Mouse (Mus musculus) bone marrow macrophage, adult 2 months (primary cell): Measurements from ENCODE around the gene Myo15b. TPM values are rescaled to one million over a fixed set of nuclear protein-coding genes. Genes with fewer than 3 reads are reported as not detected.
A peak's percentile ranks its signal among the peaks of the same experiment; 100 is the strongest.

Source experiments
- H3K27ac ChIP-seq: 2 replicates; pipeline ENCODE4 v1.5.1; 2012; ENCODE audit warnings: low read depth, low read length; ENCODE audit not compliant: insufficient read depth
- H3K4me1 ChIP-seq: 2 replicates; pipeline ENCODE4 v1.6.1; 2012; ENCODE audit warnings: low read length; ENCODE audit not compliant: control insufficient read depth, insufficient read depth
- H3K4me3 ChIP-seq: 2 replicates; pipeline ENCODE4 v1.5.1; 2012; ENCODE audit warnings: mild to moderate bottlenecking, low read length, moderate library complexity; ENCODE audit not compliant: insufficient read depth
- CTCF ChIP-seq: IDR thresholded peaks from 2 replicates; pipeline ENCODE4 v1.5.1; 2012; ENCODE audit warnings: low read depth, mild to moderate bottlenecking, low read length, moderate library complexity
- POLR2A ChIP-seq: IDR thresholded peaks from 2 replicates; pipeline ENCODE4 v1.6.1; 2012; ENCODE audit warnings: mild to moderate bottlenecking, low read depth, low read length, borderline replicate concordance
- polyA plus RNA-seq: library from polyadenylated mRNA; stranded (reverse); fragments of >200 nt; gene quantifications from 2 replicates; pipeline ENCODE4 v1.2.4, GENCODE M21; 2012; ENCODE audit not compliant: missing spikeins, insufficient read depth, insufficient read length

Myo15b gene
- polyA plus RNA-seq, 1 experiment, result not detected

- Histone ChIP-seq H3K4me3 (no peak overlapping the region), H3K27ac (no peak overlapping the region), H3K4me1 (peaks cover 33% of the 10 kb centered on the region)
- TF ChIP-seq CTCF (no peak), POLR2A (no peak)
These were observed 42.5 kb downstream of the Myo15b start for GRCm38 (mm10) chr11:115900561-115901337.

DNA sequence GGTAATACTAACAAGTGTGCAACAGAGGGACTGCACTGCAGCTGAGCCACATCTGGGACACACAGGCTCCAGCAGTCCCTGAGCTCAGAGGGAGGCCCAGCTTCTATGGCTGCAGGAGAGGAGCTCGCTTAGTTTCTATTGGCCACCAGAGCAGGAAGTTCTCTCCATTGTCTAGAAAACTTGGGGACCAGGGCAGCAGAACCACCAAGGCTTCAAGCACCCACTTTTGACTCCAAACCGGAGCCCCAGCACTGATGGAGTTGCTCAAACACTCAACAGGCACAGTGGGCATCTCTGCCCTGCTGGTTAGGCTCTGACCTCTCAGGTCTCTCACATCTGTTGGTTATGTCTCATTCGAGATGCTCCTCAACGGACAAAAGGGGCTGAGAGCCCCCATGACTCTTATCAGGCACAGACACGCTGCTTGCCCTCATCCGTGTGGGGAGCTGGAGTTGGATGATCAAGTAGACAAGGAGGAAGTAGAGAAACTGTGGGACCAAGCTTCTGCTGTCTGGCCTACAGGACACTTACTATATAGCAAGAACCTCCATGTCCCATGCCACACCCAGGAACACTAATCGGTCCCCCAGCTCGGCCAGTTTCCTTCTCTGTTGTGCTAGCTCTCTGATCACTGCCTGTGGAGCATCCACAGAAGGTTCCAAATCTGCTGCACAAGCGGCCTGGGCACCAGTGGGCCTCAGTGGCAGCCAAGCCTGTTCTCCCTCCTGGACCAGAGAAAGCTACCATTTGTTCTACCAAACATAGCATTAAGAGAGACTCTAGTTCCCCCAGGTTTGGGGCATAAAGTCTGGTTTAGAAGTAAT is 43.3 kb downstream of the Myo15b start:
- Histone ChIP-seq H3K4me1 (peaks cover 33% of the 10 kb centered on the region), H3K4me3 (no peak overlapping the region), H3K27ac (no peak overlapping the region)
- no peak for TF ChIP-seq POLR2A
- no peak for TF ChIP-seq CTCF

- Histone ChIP-seq H3K4me1 (peaks cover 33% of the 10 kb centered on the region), H3K4me3 (no peak overlapping the region), H3K27ac (peak overlapping the region; percentile 71)
- TF ChIP-seq POLR2A (no peak), CTCF (no peak)
These were observed 44.0 kb downstream of the Myo15b start for GRCm38 (mm10) chr11:115902177-115902576.

DNA sequence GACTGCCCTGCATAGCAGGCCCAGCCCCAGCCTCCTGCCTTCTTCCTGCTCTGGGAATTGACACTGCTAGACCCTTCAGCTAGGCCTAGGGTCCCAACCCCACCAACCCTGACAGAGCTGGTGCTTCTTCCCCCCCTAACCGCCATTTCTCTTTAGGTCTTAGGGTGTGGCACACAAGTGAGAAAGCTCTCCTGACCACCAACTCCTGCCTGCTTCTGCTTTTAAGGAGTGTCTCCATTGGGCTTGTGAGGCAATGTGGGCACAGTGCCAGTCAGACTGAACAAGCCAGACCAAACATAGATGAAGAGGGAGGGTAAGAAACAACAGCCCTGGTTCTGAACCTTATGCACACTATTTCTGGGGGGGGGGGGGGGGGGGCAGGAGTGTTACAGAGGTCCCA is 44.6 kb downstream of the Myo15b start:
- TF ChIP-seq CTCF, result no peak
- no peak for TF ChIP-seq POLR2A
- Histone ChIP-seq H3K4me3 (no peak overlapping the region), H3K4me1 (peaks cover 33% of the 10 kb centered on the region), H3K27ac (peak overlapping the region; percentile 85)

- Histone ChIP-seq H3K4me1 (peaks cover 33% of the 10 kb centered on the region), H3K4me3 (no peak overlapping the region), H3K27ac (peak overlapping the region; percentile 85)
- TF ChIP-seq CTCF, result no peak
- no peak for TF ChIP-seq POLR2A
These were observed 45.4 kb downstream of the Myo15b start for GRCm38 (mm10) chr11:115903384-115904230.

DNA sequence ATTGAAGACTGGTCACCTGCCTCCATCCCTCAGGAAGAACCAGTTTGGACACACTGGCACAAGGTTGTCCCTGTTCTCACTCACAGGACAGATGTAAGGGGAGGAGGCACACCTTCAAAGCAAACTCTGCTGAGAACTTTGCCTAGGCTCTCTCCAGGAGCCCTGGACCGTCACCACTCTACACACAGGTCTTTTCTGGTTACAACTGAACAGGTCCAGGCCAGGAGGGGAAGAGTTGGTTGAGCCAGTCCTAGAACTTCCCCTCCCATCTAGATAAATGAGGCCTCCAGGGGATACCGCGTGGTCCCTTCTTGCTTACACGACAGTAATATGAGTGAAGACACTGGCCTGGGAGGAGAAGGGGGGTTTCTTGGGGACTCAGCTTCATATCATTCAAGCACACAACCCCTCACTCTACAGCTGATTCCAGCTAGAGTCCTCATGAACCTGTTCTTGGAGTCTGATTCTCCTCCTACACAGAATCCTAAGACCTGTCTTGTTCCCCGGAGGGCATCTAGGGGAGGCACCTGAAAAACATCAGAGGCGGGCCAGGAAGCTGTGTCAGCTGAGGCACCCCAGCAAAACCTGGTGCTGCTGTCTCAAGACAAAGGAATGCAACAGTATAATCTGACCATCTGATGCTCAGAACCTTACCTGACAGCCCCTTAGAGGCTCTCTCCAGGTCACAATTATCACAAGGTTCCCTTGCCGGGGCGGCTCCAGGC is 46.2 kb downstream of the Myo15b start:
- TF ChIP-seq POLR2A, result no peak
- peak overlapping the region; percentile 85 for H3K27ac ChIP-seq
- no peak overlapping the region for H3K4me3 ChIP-seq
- H3K4me1 ChIP-seq, result peaks cover 33% of the 10 kb centered on the region

DNA sequence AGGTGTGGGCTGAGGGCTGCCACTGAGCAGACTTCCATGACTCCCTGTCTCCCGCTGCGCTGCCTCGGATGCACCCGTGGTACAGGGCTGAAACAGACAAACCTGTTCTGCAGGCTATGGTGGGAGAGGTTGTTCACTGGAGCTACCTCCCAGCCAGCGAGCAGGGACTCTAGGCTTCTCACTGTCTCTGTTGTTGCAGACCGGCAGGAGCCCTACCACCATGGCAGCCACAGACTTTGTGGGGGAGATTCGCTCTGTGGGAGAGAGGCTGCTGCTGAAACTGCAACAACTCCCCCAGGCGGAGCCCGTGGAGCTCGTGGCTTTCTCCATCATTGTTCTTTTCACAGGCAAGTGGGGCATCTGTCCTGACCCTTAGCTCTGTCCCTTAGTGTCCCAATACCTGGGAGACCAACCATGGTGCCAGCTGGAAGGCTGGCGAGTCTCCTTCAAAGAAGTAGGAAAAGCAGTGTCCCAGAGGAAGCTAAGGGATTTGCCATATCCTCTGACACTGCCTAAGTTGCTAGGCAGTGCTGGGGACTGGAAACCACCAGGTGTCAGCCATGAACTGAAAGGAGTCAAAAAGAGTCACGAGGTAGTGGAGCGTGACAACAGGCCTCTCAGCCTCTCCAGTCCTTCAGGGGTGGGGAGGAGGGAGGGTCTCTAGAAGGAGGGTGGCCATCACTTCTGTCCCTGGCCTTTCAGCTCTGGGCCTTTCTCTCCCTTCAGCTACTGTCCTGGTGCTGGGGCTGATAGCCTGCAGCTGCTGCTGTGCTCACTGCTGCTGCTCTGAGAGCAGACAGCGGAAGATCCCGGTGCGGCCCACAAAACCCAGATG is 47.0 kb downstream of the Myo15b start:
- H3K4me3 ChIP-seq, result no peak overlapping the region

DNA sequence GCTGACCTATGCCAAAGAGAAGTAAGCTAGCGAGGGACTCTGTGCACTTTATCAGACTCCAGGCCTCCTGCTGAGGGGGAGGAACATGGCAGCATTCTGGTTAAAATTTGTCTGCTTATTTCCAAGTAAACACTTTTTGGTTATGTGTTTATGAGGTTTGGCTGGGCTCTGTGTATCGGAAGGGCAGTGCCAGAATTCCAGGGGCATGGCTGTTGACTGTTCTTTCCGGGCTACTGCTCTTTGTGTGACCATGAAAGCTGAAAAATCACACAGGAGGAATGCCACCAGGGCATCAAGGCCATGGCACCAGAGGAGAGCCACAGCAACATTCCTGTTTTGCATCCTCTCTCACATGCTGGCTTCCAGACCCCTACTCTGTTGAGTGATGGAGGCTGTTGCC is 47.9 kb downstream of the Myo15b start:
- Histone ChIP-seq H3K4me3 (no peak overlapping the region), H3K27ac (no peak overlapping the region), H3K4me1 (peaks cover 33% of the 10 kb centered on the region)
- TF ChIP-seq CTCF (no peak), POLR2A (no peak)

More for the DNA sequence above, 47.0 kb downstream of the Myo15b start:
- Histone ChIP-seq H3K4me1 (peaks cover 33% of the 10 kb centered on the region), H3K27ac (no peak overlapping the region)
- TF ChIP-seq CTCF, result no peak
- no peak for TF ChIP-seq POLR2A
